Mouse (Mus musculus): Measurements from ENCODE around the gene Adprm. TPM values are rescaled to one million over a fixed set of nuclear protein-coding genes. Genes with fewer than 3 reads are reported as not detected.
A peak's percentile ranks its signal among the peaks of the same experiment; 100 is the strongest.

Gene Adprm
- polyA plus RNA-seq, 1 experiment from 2014 or later = 17.3 TPM

- Histone ChIP-seq H3K9ac (ENCODE audit: low read length) (peak overlapping the region; percentile 89), H3K27me3 (ENCODE audit: control insufficient read depth, insufficient read depth, low read length) (no peaks in the 10 kb centered on the region), H3K9me3 (ENCODE audit: control insufficient read depth, low read length) (no peaks in the 10 kb centered on the region), H3K4me1 (replicated peaks; ENCODE audit: control insufficient read depth, insufficient read depth) (no peaks in the 10 kb centered on the region), H3K4me2 (replicated peaks; ENCODE audit: low read depth) (peak overlapping the region; percentile 66), H3K27ac (replicated peaks) (peak overlapping the region; percentile 89), H3K4me3 (ENCODE audit: low read depth, low read length) (peak overlapping the region; percentile 98), H3K36me3 (ENCODE audit: control insufficient read depth, insufficient read depth, low read length) (peaks cover 13% of the 10 kb centered on the region; the same call in 1 of the 2 replicates)
- DNase-seq (ENCODE audit: low spot score) (no peak), ATAC-seq (ENCODE audit: low FRiP score, low TSS enrichment) (peak; percentile 55; the same call in 1 of the 2 replicates)
- 6% methylated on average over 16 of the region's 16 CpGs for WGBS
- TF ChIP-seq CTCF (IDR thresholded peaks at IDR 0.05; ENCODE audit: low read depth) (no peak), EP300 (optimal IDR thresholded peaks at IDR 0.05) (no peak)
Measured at GRCm38 (mm10) chr11:67051676-67052320, 596 bp downstream of the Adprm start.

DNA sequence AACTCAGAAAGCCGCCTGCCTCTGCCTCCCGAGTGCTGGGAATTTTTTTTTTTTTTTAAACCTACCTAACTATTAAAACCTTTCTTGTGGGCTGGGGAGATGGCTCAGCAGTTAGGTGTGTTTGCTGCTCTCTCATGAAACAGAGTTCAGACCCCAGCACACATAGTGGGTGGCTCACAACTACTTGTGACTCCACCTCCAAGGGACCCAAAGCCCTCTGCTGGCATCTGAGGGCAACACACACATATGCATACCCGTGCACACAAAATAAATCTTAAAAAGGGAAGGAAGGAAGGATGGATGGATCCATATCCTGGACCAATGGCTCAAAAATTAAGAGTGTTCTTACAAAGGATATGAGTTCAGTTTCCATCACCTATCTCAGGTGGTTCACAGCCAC, 3.1 kb downstream of the Adprm start:
- Histone ChIP-seq H3K9ac (ENCODE audit: low read length) (no peak overlapping the region), H3K27ac (replicated peaks) (no peak overlapping the region), H3K4me3 (ENCODE audit: low read depth, low read length) (no peak overlapping the region), H3K36me3 (ENCODE audit: control insufficient read depth, insufficient read depth, low read length) (no peaks in the 10 kb centered on the region), H3K27me3 (ENCODE audit: control insufficient read depth, insufficient read depth, low read length) (no peaks in the 10 kb centered on the region), H3K4me2 (replicated peaks; ENCODE audit: low read depth) (no peak overlapping the region), H3K4me1 (replicated peaks; ENCODE audit: control insufficient read depth, insufficient read depth) (no peaks in the 10 kb centered on the region; the same call in 1 of the 2 replicates), H3K9me3 (ENCODE audit: control insufficient read depth, low read length) (no peaks in the 10 kb centered on the region)
- DNase-seq (ENCODE audit: low spot score) (no peak), ATAC-seq (ENCODE audit: low FRiP score, low TSS enrichment) (no peak)
- whole genome bisulfite sequencing = 86% methylated on average over 3 of the region's 3 CpGs
- TF ChIP-seq EP300 (optimal IDR thresholded peaks at IDR 0.05) (no peak), CTCF (IDR thresholded peaks at IDR 0.05; ENCODE audit: low read depth) (no peak; the same call in 1 of the 2 replicates)

DNA sequence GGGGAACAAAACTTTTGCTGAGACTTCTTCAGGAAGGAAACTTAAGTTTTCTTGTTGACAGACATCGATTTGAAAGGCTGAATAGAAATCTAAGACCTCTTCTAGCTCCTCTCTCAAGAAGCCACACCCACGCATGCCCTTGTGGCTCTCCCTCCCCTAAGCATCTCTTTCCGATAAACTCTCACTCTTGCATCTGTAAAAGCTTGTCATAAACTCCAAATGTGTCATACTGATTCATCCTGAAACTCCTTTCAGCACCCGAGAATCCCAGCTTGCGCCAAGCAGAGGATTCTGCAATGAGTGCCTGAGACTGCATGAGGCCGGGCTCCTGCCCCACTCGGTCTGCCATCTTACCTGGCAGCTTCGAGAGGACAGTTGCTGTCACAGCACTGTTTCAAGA, 3.9 kb downstream of the Adprm start:
- H3K4me3 ChIP-seq (ENCODE audit: low read depth, low read length) = no peak overlapping the region
- no peak overlapping the region for H3K27ac ChIP-seq (replicated peaks)
- no peak overlapping the region for H3K4me2 ChIP-seq (replicated peaks; ENCODE audit: low read depth)
- no peak overlapping the region for H3K9ac ChIP-seq (ENCODE audit: low read length)
- DNase-seq (ENCODE audit: low spot score) = no peak
- TF ChIP-seq EP300 (optimal IDR thresholded peaks at IDR 0.05) = no peak
- no peak for TF ChIP-seq CTCF (IDR thresholded peaks at IDR 0.05; ENCODE audit: low read depth)
- WGBS = 85% methylated on average over 8 of the region's 8 CpGs
- H3K27me3 ChIP-seq (ENCODE audit: control insufficient read depth, insufficient read depth, low read length) = no peaks in the 10 kb centered on the region
- no peaks in the 10 kb centered on the region; the same call in 1 of the 2 replicates for H3K4me1 ChIP-seq (replicated peaks; ENCODE audit: control insufficient read depth, insufficient read depth)
- no peaks in the 10 kb centered on the region for H3K9me3 ChIP-seq (ENCODE audit: control insufficient read depth, low read length)
- ATAC-seq (ENCODE audit: low FRiP score, low TSS enrichment) = no peak
- no peaks in the 10 kb centered on the region for H3K36me3 ChIP-seq (ENCODE audit: control insufficient read depth, insufficient read depth, low read length)

GRCm38 (mm10) chr11:67047199-67047598, 5.2 kb downstream of the Adprm start:
- 72% methylated on average over 5 of the region's 5 CpGs for WGBS
- Histone ChIP-seq H3K4me1 (replicated peaks; ENCODE audit: control insufficient read depth, insufficient read depth) (no peaks in the 10 kb centered on the region; the same call in 1 of the 2 replicates), H3K9ac (ENCODE audit: low read length) (no peak overlapping the region), H3K27ac (replicated peaks) (no peak overlapping the region), H3K4me2 (replicated peaks; ENCODE audit: low read depth) (no peak overlapping the region), H3K27me3 (ENCODE audit: control insufficient read depth, insufficient read depth, low read length) (no peaks in the 10 kb centered on the region), H3K36me3 (ENCODE audit: control insufficient read depth, insufficient read depth, low read length) (no peaks in the 10 kb centered on the region), H3K9me3 (ENCODE audit: control insufficient read depth, low read length) (no peaks in the 10 kb centered on the region), H3K4me3 (ENCODE audit: low read depth, low read length) (no peak overlapping the region)
- no peak for DNase-seq (ENCODE audit: low spot score)
- no peak for ATAC-seq (ENCODE audit: low FRiP score, low TSS enrichment)
- TF ChIP-seq CTCF (IDR thresholded peaks at IDR 0.05; ENCODE audit: low read depth) (no peak), EP300 (optimal IDR thresholded peaks at IDR 0.05) (no peak)

GRCm38 (mm10) chr11:67044959-67045358, 7.4 kb downstream of the Adprm start:
- Histone ChIP-seq H3K9ac (ENCODE audit: low read length) (no peak overlapping the region), H3K4me2 (replicated peaks; ENCODE audit: low read depth) (no peak overlapping the region)
- WGBS = 57% methylated on average over 6 of the region's 6 CpGs

DNA sequence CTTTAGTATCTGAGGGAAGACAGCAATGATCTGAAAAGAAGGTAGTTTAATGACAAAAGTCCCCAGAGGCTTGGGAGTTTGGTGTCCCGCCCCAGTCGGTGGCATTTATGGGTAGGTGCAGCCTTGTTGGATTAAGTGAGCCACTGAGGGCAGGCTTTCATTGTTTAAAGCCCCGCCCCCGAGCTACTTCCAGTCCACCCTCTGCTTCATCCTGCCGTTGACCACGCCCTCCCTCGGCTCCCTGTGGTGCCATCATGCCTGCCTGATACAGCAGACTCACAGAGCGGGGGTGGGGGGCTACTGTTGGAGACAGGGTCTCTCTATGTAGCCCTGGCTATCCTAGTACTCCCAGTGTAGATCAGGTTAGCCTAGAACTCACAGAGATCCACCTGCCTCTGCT, 9.4 kb downstream of the Adprm start:
- TF ChIP-seq EP300 (optimal IDR thresholded peaks at IDR 0.05) (no peak), CTCF (IDR thresholded peaks at IDR 0.05; ENCODE audit: low read depth) (no peak)

More at GRCm38 (mm10) chr11:67044959-67045358, 7.4 kb downstream of the Adprm start:
- H3K4me1 ChIP-seq (replicated peaks; ENCODE audit: control insufficient read depth, insufficient read depth) = no peaks in the 10 kb centered on the region; the same call in 1 of the 2 replicates
- H3K4me3 ChIP-seq (ENCODE audit: low read depth, low read length) = no peak overlapping the region
- TF ChIP-seq EP300 (optimal IDR thresholded peaks at IDR 0.05) = no peak
- H3K9me3 ChIP-seq (ENCODE audit: control insufficient read depth, low read length) = no peaks in the 10 kb centered on the region
- peak; percentile 97 for ATAC-seq (ENCODE audit: low FRiP score, low TSS enrichment)
- peak; percentile 82 for DNase-seq (ENCODE audit: low spot score)
- H3K27me3 ChIP-seq (ENCODE audit: control insufficient read depth, insufficient read depth, low read length) = no peaks in the 10 kb centered on the region
- peaks cover 4% of the 10 kb centered on the region for H3K36me3 ChIP-seq (ENCODE audit: control insufficient read depth, insufficient read depth, low read length)
- peak overlapping the region; percentile 50 for H3K27ac ChIP-seq (replicated peaks)

More for the DNA sequence above, 9.4 kb downstream of the Adprm start:
- Histone ChIP-seq H3K27ac (replicated peaks) (no peak overlapping the region), H3K9me3 (ENCODE audit: control insufficient read depth, low read length) (no peaks in the 10 kb centered on the region), H3K9ac (ENCODE audit: low read length) (no peak overlapping the region), H3K4me2 (replicated peaks; ENCODE audit: low read depth) (no peak overlapping the region), H3K4me3 (ENCODE audit: low read depth, low read length) (no peak overlapping the region), H3K27me3 (ENCODE audit: control insufficient read depth, insufficient read depth, low read length) (no peaks in the 10 kb centered on the region), H3K36me3 (ENCODE audit: control insufficient read depth, insufficient read depth, low read length) (peaks cover 4% of the 10 kb centered on the region), H3K4me1 (replicated peaks; ENCODE audit: control insufficient read depth, insufficient read depth) (no peaks in the 10 kb centered on the region; the same call in 1 of the 2 replicates)
- peak; percentile 60; the same call in 1 of the 2 replicates for ATAC-seq (ENCODE audit: low FRiP score, low TSS enrichment)
- 59% methylated on average over 8 of the region's 8 CpGs for WGBS
- DNase-seq (ENCODE audit: low spot score) = peak; percentile 64

Data from stomach, postnatal 0 days (tissue).